Mouse (Mus musculus): ENCODE measurements around the gene Abraxas2. TPM values are rescaled to one million over a fixed set of nuclear protein-coding genes. Genes with fewer than 3 reads are reported as not detected.
A peak's percentile ranks its signal among the peaks of the same experiment; 100 is the strongest.

Gene Abraxas2
- polyA plus RNA-seq (2012; fragmentation: generic; extraction: Trizol), result 20.2 TPM

DNA sequence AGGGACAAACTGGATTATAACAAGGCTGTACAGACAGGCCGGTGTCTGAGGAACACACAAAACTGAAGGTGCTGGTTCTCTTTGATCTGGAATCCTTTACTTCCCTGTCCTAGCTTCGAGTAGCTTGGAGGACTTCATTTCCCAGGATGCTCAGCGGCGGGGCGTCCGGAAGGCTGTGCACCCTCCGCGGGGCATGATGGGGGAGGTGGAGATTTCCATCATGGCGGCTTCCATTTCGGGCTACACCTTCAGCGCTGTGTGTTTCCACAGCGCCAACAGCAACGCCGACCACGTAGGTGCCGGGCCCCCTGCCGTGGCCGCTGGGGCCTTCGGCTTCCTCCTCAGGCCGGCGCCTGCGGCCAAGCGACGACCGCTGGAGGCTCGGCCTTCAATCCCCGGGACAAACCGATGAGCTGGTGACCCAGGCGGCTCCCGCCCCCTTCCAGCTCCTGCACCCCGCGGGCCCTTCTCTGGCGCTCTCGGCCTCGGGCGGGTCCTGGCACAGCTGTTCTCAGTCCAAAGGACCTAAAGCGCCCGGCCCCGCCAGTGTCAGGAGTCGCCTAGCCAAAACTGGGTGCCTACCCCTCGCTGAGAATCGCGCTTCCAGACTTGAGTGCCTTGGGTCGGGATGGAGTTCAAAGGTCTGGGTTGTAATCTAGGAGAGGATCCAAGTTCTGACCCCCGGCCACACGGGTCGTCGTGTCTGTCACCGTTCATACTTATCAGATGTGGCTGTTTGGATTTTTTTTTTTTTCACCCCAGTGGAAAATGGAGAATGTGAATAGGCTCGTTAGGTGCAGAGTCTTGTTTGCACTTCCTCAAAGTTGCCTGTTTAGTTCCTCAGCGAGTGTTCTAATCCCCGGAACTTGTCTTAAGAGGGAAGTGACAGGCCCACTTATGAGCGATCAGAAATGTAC is at the start of gene Abraxas2:
Gene Abraxas2 (plus strand): TSS at position 184 of the 917 bp plus-strand sequence.
- H3K4me2 ChIP-seq (ENCODE audit: low read depth), result peak within 1 kb of the TSS; percentile 74
- H3K79me2 ChIP-seq (ENCODE audit: control insufficient read depth, insufficient read depth), result peaks cover 47% of the 10 kb centered on the region
- TF ChIP-seq POLR2AphosphoS2 (IDR thresholded peaks at IDR 0.05; ENCODE audit: insufficient read length, low read depth) (peak; percentile 69), TCF12 (IDR thresholded peaks at IDR 0.05; ENCODE audit: insufficient read depth, poor library complexity, severe bottlenecking) (no peak), MAX (IDR thresholded peaks at IDR 0.05; ENCODE audit: low read depth) (no peak), CEBPB (IDR thresholded peaks at IDR 0.05; ENCODE audit: insufficient read depth, poor library complexity, severe bottlenecking) (no peak), USF1 (IDR thresholded peaks at IDR 0.05; ENCODE audit: low read depth) (no peak), MYOD1 (IDR thresholded peaks at IDR 0.05; ENCODE audit: control insufficient read depth in 1 of 3, insufficient read length in 2 of 3, low read depth in 2 of 3) (no peak), REST (IDR thresholded peaks at IDR 0.05; ENCODE audit: insufficient read depth, insufficient read length) (no peak), E2F4 (IDR thresholded peaks at IDR 0.05; ENCODE audit: insufficient read depth) (no peak), POLR2A (IDR thresholded peaks at IDR 0.05; ENCODE audit: insufficient read length, low read depth) (peak; percentile 76), TCF3 (IDR thresholded peaks at IDR 0.05; ENCODE audit: insufficient read length, low read depth) (no peak), MYOG (IDR thresholded peaks at IDR 0.05; ENCODE audit: control insufficient read depth in 1 of 3, insufficient read depth in 1 of 3, insufficient read length in 2 of 3, low read depth in 2 of 3) (peak in 1 of 3 experiments; percentile 65), SRF (IDR thresholded peaks at IDR 0.05; ENCODE audit: control insufficient read depth, insufficient read length, low read depth) (no peak)
- H3K4me3 ChIP-seq, result peak within 1 kb of the TSS; percentile 68
- peak within 1 kb of the TSS; percentile 70 for H3ac ChIP-seq (ENCODE audit: control insufficient read depth, insufficient read length)
- H3K27me3 ChIP-seq (ENCODE audit: control insufficient read depth, insufficient read depth, insufficient read length), result no peaks in the 10 kb centered on the region
- H3K36me3 ChIP-seq (ENCODE audit: control insufficient read depth, insufficient read depth), result no peaks in the 10 kb centered on the region

DNA sequence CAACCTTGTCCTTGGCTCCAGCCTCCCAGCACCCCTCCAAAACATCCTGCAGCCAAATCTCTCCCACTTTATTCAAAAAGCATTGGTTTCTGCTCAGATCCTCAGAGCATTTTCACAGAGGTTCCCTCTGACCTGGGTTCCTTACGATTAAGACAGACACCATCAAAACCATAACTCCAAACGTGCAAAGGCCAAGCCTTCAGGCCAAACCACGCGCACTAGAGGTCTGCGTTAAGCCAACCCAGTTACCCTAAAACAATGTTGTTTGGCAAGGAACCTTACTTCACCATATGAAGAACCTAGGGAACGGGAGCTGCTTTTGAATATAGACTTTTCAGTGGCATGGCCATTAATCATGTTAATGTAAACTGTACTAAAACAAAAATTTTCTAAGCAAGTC is 49.3 kb upstream of the Abraxas2 start:
- no peak overlapping the region for H3ac ChIP-seq (ENCODE audit: control insufficient read depth, insufficient read length)
- H3K79me2 ChIP-seq (ENCODE audit: control insufficient read depth, insufficient read depth), result peaks cover 34% of the 10 kb centered on the region
- no peaks in the 10 kb centered on the region for H3K27me3 ChIP-seq (ENCODE audit: control insufficient read depth, insufficient read depth, insufficient read length)
- no peak overlapping the region for H3K4me3 ChIP-seq
- H3K4me2 ChIP-seq (ENCODE audit: low read depth), result peak overlapping the region; percentile 64
- H3K36me3 ChIP-seq (ENCODE audit: control insufficient read depth, insufficient read depth), result no peaks in the 10 kb centered on the region
- no peak for TF ChIP-seq POLR2AphosphoS2 (IDR thresholded peaks at IDR 0.05; ENCODE audit: insufficient read length, low read depth)
- TF ChIP-seq MYOD1 (IDR thresholded peaks at IDR 0.05; ENCODE audit: control insufficient read depth in 1 of 3, insufficient read length in 2 of 3, low read depth in 2 of 3), result no peak
- no peak for TF ChIP-seq MYOG (IDR thresholded peaks at IDR 0.05; ENCODE audit: control insufficient read depth in 1 of 3, insufficient read depth in 1 of 3, insufficient read length in 2 of 3, low read depth in 2 of 3)
- no peak for TF ChIP-seq POLR2A (IDR thresholded peaks at IDR 0.05; ENCODE audit: insufficient read length, low read depth)
- no peak for TF ChIP-seq MAX (IDR thresholded peaks at IDR 0.05; ENCODE audit: low read depth)
- no peak for TF ChIP-seq TCF3 (IDR thresholded peaks at IDR 0.05; ENCODE audit: insufficient read length, low read depth)
- no peak for TF ChIP-seq E2F4 (IDR thresholded peaks at IDR 0.05; ENCODE audit: insufficient read depth)
- no peak for TF ChIP-seq SRF (IDR thresholded peaks at IDR 0.05; ENCODE audit: control insufficient read depth, insufficient read length, low read depth)

DNA sequence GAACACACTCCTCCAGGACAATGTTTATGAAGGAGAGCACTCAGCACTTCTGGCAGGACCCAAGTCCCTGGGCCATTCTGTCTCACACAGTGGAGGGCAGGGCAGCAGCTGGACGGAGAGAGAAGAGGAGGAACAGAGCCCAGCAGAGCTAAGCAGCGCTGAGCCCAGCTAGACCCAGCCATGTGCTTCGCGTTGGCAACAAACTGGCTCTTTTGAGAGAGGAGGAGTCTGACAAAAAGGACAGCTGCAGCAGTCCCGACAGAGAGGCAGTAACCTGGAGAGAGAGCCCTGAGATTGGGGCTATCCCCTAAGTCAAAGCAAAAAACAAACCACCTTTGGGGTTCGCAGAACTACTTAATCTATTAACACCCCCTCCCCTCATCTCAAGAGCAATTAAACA is 48.7 kb upstream of the Abraxas2 start:
- TF ChIP-seq MYOD1 (IDR thresholded peaks at IDR 0.05; ENCODE audit: control insufficient read depth in 1 of 3, insufficient read length in 2 of 3, low read depth in 2 of 3) (peak; percentile 4 to 75 (median 68)), MYOG (IDR thresholded peaks at IDR 0.05; ENCODE audit: control insufficient read depth in 1 of 3, insufficient read depth in 1 of 3, insufficient read length in 2 of 3, low read depth in 2 of 3) (peak; percentile 64 to 88 (median 70)), POLR2AphosphoS2 (IDR thresholded peaks at IDR 0.05; ENCODE audit: insufficient read length, low read depth) (no peak), TCF12 (IDR thresholded peaks at IDR 0.05; ENCODE audit: insufficient read depth, poor library complexity, severe bottlenecking) (peak; percentile 37)

DNA sequence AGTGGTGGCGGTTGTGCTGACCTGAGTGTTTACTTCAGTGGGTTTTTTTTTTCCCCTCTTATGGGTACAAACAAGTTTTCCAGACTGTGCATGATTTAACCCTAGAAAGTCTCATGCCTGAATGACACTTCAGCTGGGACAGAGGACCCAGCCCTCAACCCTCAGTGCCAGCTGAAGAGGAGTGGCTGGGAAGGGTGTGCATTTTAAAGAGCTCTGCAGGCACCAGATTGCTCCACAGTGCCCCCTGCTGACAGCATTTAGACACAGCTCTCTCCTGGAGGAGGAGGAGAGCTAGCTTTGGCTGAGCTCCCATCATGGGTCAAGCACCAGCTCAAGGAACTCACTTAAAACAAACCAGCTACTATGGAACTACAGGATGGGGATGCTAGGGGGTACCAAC is 48.1 kb upstream of the Abraxas2 start:
- Histone ChIP-seq H3K4me2 (ENCODE audit: low read depth) (peak overlapping the region; percentile 97), H3K4me3 (peak overlapping the region; percentile 56), H3K36me3 (ENCODE audit: control insufficient read depth, insufficient read depth) (no peaks in the 10 kb centered on the region), H3ac (ENCODE audit: control insufficient read depth, insufficient read length) (no peak overlapping the region), H3K27me3 (ENCODE audit: control insufficient read depth, insufficient read depth, insufficient read length) (no peaks in the 10 kb centered on the region), H3K79me2 (ENCODE audit: control insufficient read depth, insufficient read depth) (peaks cover 28% of the 10 kb centered on the region)
- TF ChIP-seq POLR2A (IDR thresholded peaks at IDR 0.05; ENCODE audit: insufficient read length, low read depth), result no peak
- peak in 1 of 3 experiments; percentile 63 for TF ChIP-seq MYOD1 (IDR thresholded peaks at IDR 0.05; ENCODE audit: control insufficient read depth in 1 of 3, insufficient read length in 2 of 3, low read depth in 2 of 3)
- TF ChIP-seq REST (IDR thresholded peaks at IDR 0.05; ENCODE audit: insufficient read depth, insufficient read length), result no peak
- no peak for TF ChIP-seq E2F4 (IDR thresholded peaks at IDR 0.05; ENCODE audit: insufficient read depth)
- TF ChIP-seq MYOG (IDR thresholded peaks at IDR 0.05; ENCODE audit: control insufficient read depth in 1 of 3, insufficient read depth in 1 of 3, insufficient read length in 2 of 3, low read depth in 2 of 3), result peak in 2 of 3 experiments; percentile 37 to 74

More for the DNA sequence above, 48.7 kb upstream of the Abraxas2 start:
- H3K4me2 ChIP-seq (ENCODE audit: low read depth), result peak overlapping the region; percentile 64
- H3K27me3 ChIP-seq (ENCODE audit: control insufficient read depth, insufficient read depth, insufficient read length), result no peaks in the 10 kb centered on the region
- H3K36me3 ChIP-seq (ENCODE audit: control insufficient read depth, insufficient read depth), result no peaks in the 10 kb centered on the region
- H3K4me3 ChIP-seq, result no peak overlapping the region
- H3ac ChIP-seq (ENCODE audit: control insufficient read depth, insufficient read length), result no peak overlapping the region
- H3K79me2 ChIP-seq (ENCODE audit: control insufficient read depth, insufficient read depth), result peaks cover 28% of the 10 kb centered on the region

Measured in myocyte (in vitro differentiated cells).